Mouse (Mus musculus): Measurements from ENCODE around the gene Spaca9. TPM values are rescaled to one million over a fixed set of nuclear protein-coding genes. Genes with fewer than 3 reads are reported as not detected.
A peak's percentile ranks its signal among the peaks of the same experiment; 100 is the strongest.

The Spaca9 gene
- polyA plus RNA-seq (2012; rRNA removed): 2.4 and 5.0 TPM in 2 replicates

DNA sequence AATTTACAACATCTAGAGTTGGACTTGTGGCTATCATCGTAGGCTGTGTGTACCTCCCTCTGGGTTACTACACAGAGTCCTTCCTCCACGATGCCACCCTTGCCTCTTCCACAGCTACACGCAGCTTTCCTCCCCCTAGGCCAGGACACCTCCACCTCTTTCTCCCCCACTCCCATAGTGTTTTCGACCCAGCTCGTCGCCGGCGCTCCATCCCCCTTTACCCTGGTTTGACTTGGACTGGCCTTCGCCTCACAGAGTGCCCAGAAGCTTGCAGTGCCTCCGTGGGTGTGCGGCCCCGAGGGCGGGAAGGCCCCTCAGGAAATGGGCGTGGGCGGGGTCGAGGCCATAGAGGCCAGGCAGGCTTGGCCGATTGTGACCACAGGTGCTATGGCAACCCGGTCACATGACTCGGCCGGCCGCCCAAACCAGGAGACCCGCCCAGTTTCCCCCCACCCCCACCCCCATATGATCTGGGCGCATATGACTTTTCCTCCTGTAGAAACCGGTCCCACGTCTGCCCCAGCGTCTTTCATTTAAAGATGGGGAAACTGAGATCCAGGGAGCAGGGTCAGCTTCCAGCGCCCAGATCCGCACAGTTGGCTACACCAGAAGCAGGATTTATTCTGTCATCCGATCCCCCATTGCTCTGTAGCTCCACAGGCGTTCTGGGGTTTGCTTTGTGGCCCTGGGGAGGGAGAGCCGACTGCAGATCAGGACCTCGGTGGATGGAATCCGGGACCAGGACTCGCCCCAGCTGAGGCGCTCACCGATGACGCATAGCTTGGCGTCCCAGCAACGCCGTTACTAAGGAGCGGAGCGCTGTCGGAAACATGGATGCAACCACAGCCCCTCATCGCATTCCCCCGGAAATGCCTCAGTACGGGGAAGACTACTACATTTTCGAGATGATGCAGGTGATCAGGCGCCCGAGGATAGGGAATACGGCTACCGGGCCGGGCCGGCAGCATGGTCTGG lies at the start of gene Spaca9, which contains the start of gene Ak8:
Spaca9 (minus strand) TSS at position 367 of the 975 bp plus-strand sequence.
Ak8 (plus strand) TSS at position 804 of the 975 bp plus-strand sequence.
- peak within 1 kb of the TSS; percentile 68 for H3K27ac ChIP-seq (ENCODE audit: insufficient read depth, low read length)
- peak in 1 of 2 experiments; percentile 72 for DNase-seq (ENCODE audit: low read depth in 1 of 2, low spot score in 2 of 2)
- WGBS: 3% methylated on average over 53 of the region's 53 CpGs
- no peaks in the 10 kb centered on the region for H3K36me3 ChIP-seq (ENCODE audit: control insufficient read depth, insufficient read depth, low read length)
- H3K4me1 ChIP-seq (ENCODE audit: control insufficient read depth, insufficient read depth, insufficient read length): peaks cover 11% of the 10 kb centered on the region; the same call in 1 of the 2 replicates
- no peak for TF ChIP-seq POLR2A (IDR thresholded peaks at IDR 0.05; ENCODE audit: low read depth, low read length)
- TF ChIP-seq CTCF (IDR thresholded peaks at IDR 0.05; ENCODE audit: extremely low read depth, insufficient read depth, insufficient read length, insufficient replicate concordance): no peak
- peak within 1 kb of the TSS; percentile 56 for H3K4me3 ChIP-seq (ENCODE audit: extremely low read depth, insufficient read depth, insufficient read length)
- H3K27me3 ChIP-seq (ENCODE audit: control insufficient read depth, insufficient read depth, low read length): no peaks in the 10 kb centered on the region

- no peak overlapping the region for H3K27ac ChIP-seq (ENCODE audit: insufficient read depth, low read length)
- 87% methylated on average over 2 of the region's 2 CpGs for WGBS
- H3K36me3 ChIP-seq (ENCODE audit: control insufficient read depth, insufficient read depth, low read length): no peaks in the 10 kb centered on the region
- H3K4me1 ChIP-seq (ENCODE audit: control insufficient read depth, insufficient read depth, insufficient read length): peaks cover 3% of the 10 kb centered on the region; the same call in 1 of the 2 replicates
- no peak for DNase-seq (ENCODE audit: low read depth in 1 of 2, low spot score in 2 of 2)
- TF ChIP-seq CTCF (IDR thresholded peaks at IDR 0.05; ENCODE audit: extremely low read depth, insufficient read depth, insufficient read length, insufficient replicate concordance) (no peak), POLR2A (IDR thresholded peaks at IDR 0.05; ENCODE audit: low read depth, low read length) (no peak)
- H3K4me3 ChIP-seq (ENCODE audit: extremely low read depth, insufficient read depth, insufficient read length): no peak overlapping the region
- no peaks in the 10 kb centered on the region for H3K27me3 ChIP-seq (ENCODE audit: control insufficient read depth, insufficient read depth, low read length)
Observed at GRCm38 (mm10) chr2:28747705-28748104, 48.2 kb upstream of the Spaca9 start.

- no peak for TF ChIP-seq CTCF (IDR thresholded peaks at IDR 0.05; ENCODE audit: extremely low read depth, insufficient read depth, insufficient read length, insufficient replicate concordance)
- TF ChIP-seq POLR2A (IDR thresholded peaks at IDR 0.05; ENCODE audit: low read depth, low read length): no peak
- whole genome bisulfite sequencing: 82% methylated on average over 15 of the region's 15 CpGs
- DNase-seq (ENCODE audit: low read depth in 1 of 2, low spot score in 2 of 2): no peak
- Histone ChIP-seq H3K4me1 (ENCODE audit: control insufficient read depth, insufficient read depth, insufficient read length) (no peaks in the 10 kb centered on the region), H3K27me3 (ENCODE audit: control insufficient read depth, insufficient read depth, low read length) (no peaks in the 10 kb centered on the region), H3K36me3 (ENCODE audit: control insufficient read depth, insufficient read depth, low read length) (no peaks in the 10 kb centered on the region), H3K4me3 (ENCODE audit: extremely low read depth, insufficient read depth, insufficient read length) (no peak overlapping the region), H3K27ac (ENCODE audit: insufficient read depth, low read length) (no peak overlapping the region)
Observed at GRCm38 (mm10) chr2:28746682-28747332, 47.3 kb upstream of the Spaca9 start.

DNA sequence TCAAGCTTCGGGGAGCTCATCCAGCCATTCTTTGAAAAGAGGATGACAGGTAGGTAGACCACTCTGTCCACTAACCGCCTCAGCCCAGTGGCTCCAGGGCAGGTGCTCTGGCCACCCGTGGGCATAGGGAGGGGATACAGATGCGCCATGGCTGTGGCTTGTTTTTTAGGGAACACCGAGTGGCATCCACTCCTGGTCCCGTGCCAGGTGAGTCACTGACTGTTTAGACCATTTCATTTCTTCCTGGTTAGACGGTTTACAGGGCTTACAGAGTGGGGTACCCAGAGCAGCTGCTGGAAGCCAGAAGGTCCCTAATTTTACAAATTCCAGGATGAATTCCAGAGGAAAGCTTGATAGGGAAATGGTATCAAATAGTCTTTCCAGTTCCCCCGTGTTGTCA lies 43.2 kb upstream of the Spaca9 start:
- no peaks in the 10 kb centered on the region for H3K4me1 ChIP-seq (ENCODE audit: control insufficient read depth, insufficient read depth, insufficient read length)
- H3K36me3 ChIP-seq (ENCODE audit: control insufficient read depth, insufficient read depth, low read length): no peaks in the 10 kb centered on the region
- no peaks in the 10 kb centered on the region for H3K27me3 ChIP-seq (ENCODE audit: control insufficient read depth, insufficient read depth, low read length)
- no peak for DNase-seq (ENCODE audit: low read depth in 1 of 2, low spot score in 2 of 2)
- H3K27ac ChIP-seq (ENCODE audit: insufficient read depth, low read length): no peak overlapping the region
- TF ChIP-seq POLR2A (IDR thresholded peaks at IDR 0.05; ENCODE audit: low read depth, low read length) (no peak), CTCF (IDR thresholded peaks at IDR 0.05; ENCODE audit: extremely low read depth, insufficient read depth, insufficient read length, insufficient replicate concordance) (no peak)
- 74% methylated on average over 8 of the region's 8 CpGs for WGBS
- H3K4me3 ChIP-seq (ENCODE audit: extremely low read depth, insufficient read depth, insufficient read length): no peak overlapping the region

DNA sequence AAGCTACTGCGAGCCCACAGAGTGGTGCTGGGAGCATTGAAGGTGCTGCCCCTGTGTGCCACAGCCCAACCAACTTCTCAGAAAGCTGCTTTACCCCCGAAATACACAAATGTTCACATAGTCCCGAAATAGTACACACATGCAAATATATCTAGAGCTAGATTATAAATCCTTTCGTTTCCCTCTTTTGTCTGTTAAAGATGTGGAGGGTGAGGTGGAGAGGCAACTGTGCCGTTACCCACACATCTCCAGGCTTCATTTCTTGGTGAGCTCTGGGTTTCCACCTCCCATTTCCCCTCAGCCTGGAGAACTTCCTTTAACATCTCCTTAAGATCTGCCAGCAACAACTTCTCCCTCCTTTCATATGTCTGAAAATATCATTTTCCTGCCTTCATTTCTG lies 40.6 kb upstream of the Spaca9 start:
- WGBS: 59% methylated on average over 5 of the region's 5 CpGs
- Histone ChIP-seq H3K4me1 (ENCODE audit: control insufficient read depth, insufficient read depth, insufficient read length) (no peaks in the 10 kb centered on the region), H3K27ac (ENCODE audit: insufficient read depth, low read length) (peak overlapping the region; percentile 15; the same call in 1 of the 2 replicates), H3K27me3 (ENCODE audit: control insufficient read depth, insufficient read depth, low read length) (no peaks in the 10 kb centered on the region), H3K36me3 (ENCODE audit: control insufficient read depth, insufficient read depth, low read length) (no peaks in the 10 kb centered on the region), H3K4me3 (ENCODE audit: extremely low read depth, insufficient read depth, insufficient read length) (no peak overlapping the region)
- TF ChIP-seq POLR2A (IDR thresholded peaks at IDR 0.05; ENCODE audit: low read depth, low read length) (no peak), CTCF (IDR thresholded peaks at IDR 0.05; ENCODE audit: extremely low read depth, insufficient read depth, insufficient read length, insufficient replicate concordance) (no peak)
- no peak for DNase-seq (ENCODE audit: low read depth in 1 of 2, low spot score in 2 of 2)

GRCm38 (mm10) chr2:28737112-28737511 lies 37.6 kb upstream of the Spaca9 start:
- no peak overlapping the region for H3K4me3 ChIP-seq (ENCODE audit: extremely low read depth, insufficient read depth, insufficient read length)
- no peak for DNase-seq (ENCODE audit: low read depth in 1 of 2, low spot score in 2 of 2)
- TF ChIP-seq POLR2A (IDR thresholded peaks at IDR 0.05; ENCODE audit: low read depth, low read length): no peak
- no peak for TF ChIP-seq CTCF (IDR thresholded peaks at IDR 0.05; ENCODE audit: extremely low read depth, insufficient read depth, insufficient read length, insufficient replicate concordance)
- H3K27ac ChIP-seq (ENCODE audit: insufficient read depth, low read length): no peak overlapping the region
- H3K36me3 ChIP-seq (ENCODE audit: control insufficient read depth, insufficient read depth, low read length): no peaks in the 10 kb centered on the region
- no peaks in the 10 kb centered on the region for H3K4me1 ChIP-seq (ENCODE audit: control insufficient read depth, insufficient read depth, insufficient read length)
- no peaks in the 10 kb centered on the region for H3K27me3 ChIP-seq (ENCODE audit: control insufficient read depth, insufficient read depth, low read length)
- 94% methylated on average over 5 of the region's 5 CpGs for WGBS

Data from spleen, adult 2 months (tissue).